Mouse (Mus musculus) CH12.LX (cell line): Measurements from ENCODE around the gene Chchd6. TPM values are rescaled to one million over a fixed set of nuclear protein-coding genes. Genes with fewer than 3 reads are reported as not detected.

Experiments used
- DNase-seq: peaks from one replicate; pipeline ENCODE4 v3.0.0-alpha.2; 2013; ENCODE audit errors: extremely low read depth
- H3K27ac ChIP-seq: 2 replicates; pipeline ENCODE4 v1.5.1; 2012; ENCODE audit warnings: low read depth, mild to moderate bottlenecking, control low read depth, moderate library complexity; ENCODE audit not compliant: insufficient read depth
- H3K27me3 ChIP-seq: replicated peaks from 2 replicates; pipeline ENCODE3; 2012; ENCODE audit warnings: inconsistent platforms
- H3K36me3 ChIP-seq, 2 experiments: replicated peaks in 1 of 2; 2 replicates each; pipeline versions ENCODE3 to v1.6.1; 2012; ENCODE audit warnings: inconsistent platforms in 1 of 2, low read length in 1 of 2, mild to moderate bottlenecking in 1 of 2, mixed read lengths in 1 of 2, moderate library complexity in 1 of 2; ENCODE audit not compliant: control insufficient read depth in 1 of 2, insufficient read depth in 1 of 2
- H3K4me1 ChIP-seq, 2 experiments: 2 replicates each; pipeline ENCODE4 v1.6.1; 2012; ENCODE audit warnings: inconsistent platforms in 1 of 2, moderate library complexity in 1 of 2; ENCODE audit not compliant: insufficient read depth in 2 of 2, control insufficient read depth in 1 of 2
- H3K4me2 ChIP-seq: 2 replicates; pipeline ENCODE4 v1.6.1; 2012; ENCODE audit warnings: low read depth, mild to moderate bottlenecking, control low read depth; ENCODE audit not compliant: poor library complexity, insufficient read depth, severe bottlenecking
- H3K4me3 ChIP-seq, 3 experiments: fragments of 150-350 bp in 1 of 3; sonication (generic) in 1 of 3; replicated peaks in 1 of 3; 2 replicates each; pipeline versions ENCODE3 to v1.5.1; 2011 to 2012; ENCODE audit warnings: low read depth in 2 of 3, low read length in 2 of 3, mild to moderate bottlenecking in 2 of 3, moderate library complexity in 2 of 3, control low read depth in 1 of 3, improper control_type of control experiment in 1 of 3, inconsistent platforms in 1 of 3, mixed read lengths in 1 of 3; ENCODE audit not compliant: poor library complexity in 1 of 3
- H3K79me2 ChIP-seq: replicated peaks from 2 replicates; pipeline ENCODE4 v1.6.1; 2012; ENCODE audit warnings: mild to moderate bottlenecking, moderate library complexity; ENCODE audit not compliant: control insufficient read depth, poor library complexity, insufficient read depth, severe bottlenecking; ENCODE audit errors: extremely low read depth
- H3K9ac ChIP-seq: 2 replicates; pipeline ENCODE4 v1.6.1; 2012; ENCODE audit warnings: low read depth, mild to moderate bottlenecking, control low read depth, moderate library complexity; ENCODE audit not compliant: insufficient read depth
- H3K9me3 ChIP-seq: replicated peaks from 2 replicates; pipeline ENCODE3; 2012; ENCODE audit warnings: low read length, inconsistent platforms, mixed read lengths
- CHD1 ChIP-seq: IDR thresholded peaks from 2 replicates; pipeline ENCODE4 v1.6.1; 2012; ENCODE audit warnings: low read depth, low read length, improper control_type of control experiment, inconsistent platforms
- CTCF ChIP-seq, 2 experiments: IDR thresholded peaks in 1 of 2; conservative IDR thresholded peaks in 1 of 2; 2 replicates each; pipeline ENCODE4 v1.5.1; 2011 to 2012; ENCODE audit warnings: low read depth in 2 of 2, low read length in 2 of 2, improper control_type of control experiment in 1 of 2, inconsistent platforms in 1 of 2, mild to moderate bottlenecking in 1 of 2, moderate library complexity in 1 of 2
- E2F4 ChIP-seq: IDR thresholded peaks from 2 replicates; pipeline ENCODE4 v1.6.1; 2011; ENCODE audit warnings: low read depth, low read length, improper control_type of control experiment; ENCODE audit not compliant: insufficient replicate concordance
- ELF1 ChIP-seq: IDR thresholded peaks from 2 replicates; pipeline ENCODE4 v1.6.1; 2014; ENCODE audit warnings: low read depth, mild to moderate bottlenecking, inconsistent platforms, low read length, improper control_type of control experiment
- EP300 ChIP-seq: IDR thresholded peaks from 2 replicates; pipeline ENCODE4 v1.6.1; 2011; ENCODE audit warnings: low read length, improper control_type of control experiment
- IRF4 ChIP-seq: IDR thresholded peaks from 2 replicates; pipeline ENCODE4 v1.6.1; 2014; ENCODE audit warnings: low read depth, mild to moderate bottlenecking, inconsistent platforms, low read length, improper control_type of control experiment
- MAX ChIP-seq: IDR thresholded peaks from 2 replicates; pipeline ENCODE4 v1.6.1; 2011; ENCODE audit warnings: low read length, improper control_type of control experiment
- MAZ ChIP-seq: IDR thresholded peaks from 2 replicates; pipeline ENCODE4 v1.6.1; 2012; ENCODE audit warnings: low read depth, mild to moderate bottlenecking, inconsistent platforms, low read length, improper control_type of control experiment, moderate library complexity
- MEF2A ChIP-seq: IDR thresholded peaks from 2 replicates; pipeline ENCODE4 v1.6.1; 2014; ENCODE audit warnings: low read depth, mild to moderate bottlenecking, inconsistent platforms, low read length, improper control_type of control experiment, borderline replicate concordance
- MXI1 ChIP-seq: IDR thresholded peaks from 2 replicates; pipeline ENCODE4 v1.6.1; 2011; ENCODE audit warnings: mild to moderate bottlenecking, low read depth, low read length, improper control_type of control experiment
- NELFE ChIP-seq: IDR thresholded peaks from 2 replicates; pipeline ENCODE4 v1.6.1; 2011; ENCODE audit warnings: low read depth, low read length, improper control_type of control experiment
- NRF1 ChIP-seq: IDR thresholded peaks from 2 replicates; pipeline ENCODE4 v1.6.1; 2014; ENCODE audit warnings: low read depth, mild to moderate bottlenecking, inconsistent platforms, low read length, improper control_type of control experiment, moderate library complexity
- POLR2A ChIP-seq: IDR thresholded peaks from 2 replicates; pipeline ENCODE4 v1.6.1; 2011; ENCODE audit warnings: low read depth, mild to moderate bottlenecking, improper control_type of control experiment, low read length
- POLR2AphosphoS2 ChIP-seq: IDR thresholded peaks from 2 replicates; pipeline ENCODE4 v1.6.1; 2011; ENCODE audit warnings: low read depth, low read length, improper control_type of control experiment
- RAD21 ChIP-seq: IDR thresholded peaks from 2 replicates; pipeline ENCODE4 v1.6.1; 2011; ENCODE audit warnings: low read depth, mild to moderate bottlenecking, low read length, improper control_type of control experiment, moderate library complexity
- SIN3A ChIP-seq: IDR thresholded peaks from 2 replicates; pipeline ENCODE4 v1.6.1; 2012; ENCODE audit warnings: low read length, improper control_type of control experiment, inconsistent platforms
- SMC3 ChIP-seq: IDR thresholded peaks from 2 replicates; pipeline ENCODE4 v1.6.1; 2011; ENCODE audit warnings: low read depth, low read length, improper control_type of control experiment
- USF1 ChIP-seq: IDR thresholded peaks from 2 replicates; pipeline ENCODE4 v1.6.1; 2014; ENCODE audit warnings: low read depth, mild to moderate bottlenecking, inconsistent platforms, low read length, improper control_type of control experiment
- USF2 ChIP-seq: conservative IDR thresholded peaks from 2 replicates; pipeline ENCODE4 v1.6.1; 2011; ENCODE audit warnings: low read depth, low read length, improper control_type of control experiment
- dilution Hi-C: fragments of 300-500 bp; cut with MboI; formaldehyde crosslinking; loops from 2 replicates; pipeline ENCODE4 v1.14.3; 2020; ENCODE audit warnings: low sequenced_read_pairs; ENCODE audit not compliant: extremely low pct_unique_long_range_greater_than_20kb, extremely low pct_ligation_motif_present
- in situ Hi-C: fragments of 300-500 bp; cut with MboI; formaldehyde crosslinking; loops from 3 replicates; pipeline ENCODE4 v1.14.3; 2019; ENCODE audit warnings: low sequenced_read_pairs, low pct_ligation_motif_present, low pct_unique_long_range_greater_than_20kb, mixed read lengths
- polyA plus RNA-seq: library from polyadenylated mRNA; unstranded; fragments of >175 nt; gene quantifications from 2 replicates; pipeline ENCODE4 v1.2.1, GENCODE M21; 2012; ENCODE audit warnings: low read depth; ENCODE audit not compliant: insufficient read length
- total RNA-seq, 2 experiments: library from RNA; depleted of rRNA; stranded (reverse); fragments of 300-350 nt in 1 of 2; fragments of >200 nt in 1 of 2; gene quantifications; 2 replicates each; pipeline ENCODE4 v1.2.3; 2012 to 2014

Gene Chchd6
- total and polyA plus RNA-seq, 3 experiments, result 33.3 to 41.5 (median 41.3) TPM

DNA sequence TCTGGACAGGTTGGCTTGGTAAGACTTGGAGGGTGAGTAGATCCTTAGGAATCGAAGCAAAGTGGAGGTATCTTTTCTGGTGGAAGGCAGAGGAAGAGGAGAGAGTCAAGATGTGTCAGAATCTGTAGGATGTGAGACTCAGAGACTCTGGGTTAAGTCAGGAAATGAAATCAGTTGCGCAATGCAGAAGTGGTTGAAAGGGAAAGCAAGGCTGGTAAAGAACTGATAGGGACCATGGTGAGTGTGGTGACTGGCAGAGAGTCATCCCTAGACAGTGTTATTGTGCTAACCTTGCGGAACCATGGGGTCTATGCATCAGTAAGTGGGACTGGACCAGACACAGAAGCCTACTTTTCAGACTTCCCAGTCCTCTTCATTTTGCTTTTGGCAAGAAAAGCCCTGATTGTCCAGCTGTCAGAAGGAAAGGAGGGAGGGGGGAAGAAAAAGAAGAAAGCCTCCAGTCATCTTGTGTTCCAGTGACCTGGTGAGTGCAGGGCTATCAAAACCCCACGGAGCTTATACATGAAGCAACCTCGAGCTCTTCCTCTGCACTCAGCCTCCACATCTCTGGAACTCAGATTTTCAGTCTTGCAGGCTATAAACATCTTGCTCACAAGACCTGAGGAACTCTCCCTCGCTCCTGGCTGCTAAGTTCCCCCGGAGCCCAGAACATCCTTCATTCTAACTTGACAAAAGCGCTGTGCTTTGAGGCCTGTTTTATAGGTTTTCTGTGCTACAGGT is 32.8 kb upstream of the Chchd6 start:
- H3K4me1 ChIP-seq, result peaks cover 2 to 14% of the 10 kb centered on the region in 2 experiments; a peak in 2 of 4 replicates
- H3K79me2 ChIP-seq, result no peaks in the 10 kb centered on the region
- TF ChIP-seq RAD21 (no peak), EP300 (no peak), USF2 (no peak), MEF2A (no peak), NELFE (no peak), MAZ (no peak), POLR2A (no peak), SIN3A (no peak), POLR2AphosphoS2 (no peak), NRF1 (no peak), ELF1 (no peak), USF1 (no peak), MXI1 (no peak), MAX (no peak), E2F4 (no peak), CHD1 (no peak), IRF4 (no peak)
- TF ChIP-seq, all 38 proteins: peak for 0
- H3K9me3 ChIP-seq, result no peaks in the 10 kb centered on the region
- H3K4me2 ChIP-seq, result no peak overlapping the region
- H3K36me3 ChIP-seq, result no peaks in the 10 kb centered on the region
- H3K27me3 ChIP-seq, result peaks cover 8% of the 10 kb centered on the region
- in situ Hi-C loops (no loop called here), dilution Hi-C loops (no loop called here)
- no peak for DNase-seq
- H3K4me3 ChIP-seq, result no peak overlapping the region
- H3K9ac ChIP-seq, result no peak overlapping the region
- H3K27ac ChIP-seq, result no peak overlapping the region

- Histone ChIP-seq H3K79me2 (no peaks in the 10 kb centered on the region), H3K27me3 (peaks cover 5% of the 10 kb centered on the region), H3K4me3 (no peak overlapping the region), H3K9me3 (no peaks in the 10 kb centered on the region), H3K9ac (no peak overlapping the region), H3K36me3 (no peaks in the 10 kb centered on the region), H3K4me1 (no peaks in the 10 kb centered on the region), H3K27ac (no peak overlapping the region)
- DNase-seq, result peak; percentile 44
- in situ Hi-C loops, result no loop called here
- peak; percentile 44 for TF ChIP-seq RAD21
- no peak for TF ChIP-seq NELFE
- TF ChIP-seq SMC3, result peak; percentile 65
- TF ChIP-seq CTCF (conservative IDR thresholded peaks at IDR 0.05 in 1 of 2, IDR thresholded peaks at IDR 0.05 in 1 of 2; ENCODE audit: low read depth in 2 of 2, low read length in 2 of 2), result peak; percentile 34 to 71; a peak in 3 of 4 replicates
- TF ChIP-seq MXI1, result no peak
- TF ChIP-seq, all 38 proteins: peak for 3
- dilution Hi-C loops, result no loop called here
- no peak overlapping the region for H3K4me2 ChIP-seq
These were observed 27.2 kb upstream of the Chchd6 start for GRCm38 (mm10) chr6:89622647-89623046.
